Mouse (Mus musculus): Measurements from ENCODE around the gene Cacna1e. TPM values are rescaled to one million over a fixed set of nuclear protein-coding genes. Genes with fewer than 3 reads are reported as not detected.

Cacna1e gene
- polyA plus RNA-seq, 1 experiment from 2014 or later: 0.60 TPM

- no peak overlapping the region for H3K9ac ChIP-seq
- H3K4me3 ChIP-seq: no peak overlapping the region
- no peak overlapping the region for H3K27ac ChIP-seq
- H3K27me3 ChIP-seq: no peaks in the 10 kb centered on the region
- WGBS: 78% methylated on average over 10 of the region's 10 CpGs
- no peak overlapping the region for H3K4me2 ChIP-seq
- H3K4me1 ChIP-seq: no peaks in the 10 kb centered on the region; the same call in 1 of the 2 replicates
- H3K9me3 ChIP-seq: no peaks in the 10 kb centered on the region
- H3K36me3 ChIP-seq: no peaks in the 10 kb centered on the region
- ATAC-seq (ENCODE audit: insufficient number of reproducible peaks, low FRiP score, low TSS enrichment, low read depth): no peak
Measured at GRCm38 (mm10) chr1:154831269-154832167, 52.8 kb downstream of the Cacna1e start.

- H3K9ac ChIP-seq: no peak overlapping the region
- H3K4me1 ChIP-seq: no peaks in the 10 kb centered on the region; the same call in 1 of the 2 replicates
- ATAC-seq (ENCODE audit: insufficient number of reproducible peaks, low FRiP score, low TSS enrichment, low read depth): no peak
- no peak overlapping the region for H3K4me2 ChIP-seq
- WGBS: 82% methylated on average over 6 of the region's 6 CpGs
- H3K27me3 ChIP-seq: no peaks in the 10 kb centered on the region
- no peaks in the 10 kb centered on the region for H3K36me3 ChIP-seq
- no peak overlapping the region for H3K27ac ChIP-seq
- no peak overlapping the region for H3K4me3 ChIP-seq
- H3K9me3 ChIP-seq: no peaks in the 10 kb centered on the region
Measured at GRCm38 (mm10) chr1:154830051-154830450, 54.2 kb downstream of the Cacna1e start.

GRCm38 (mm10) chr1:154823098-154823497 is 61.2 kb downstream of the Cacna1e start:
- H3K4me3 ChIP-seq: no peak overlapping the region
- 66% methylated on average over 3 of the region's 3 CpGs for WGBS
- no peaks in the 10 kb centered on the region for H3K27me3 ChIP-seq
- ATAC-seq (ENCODE audit: insufficient number of reproducible peaks, low FRiP score, low TSS enrichment, low read depth): no peak
- no peak overlapping the region for H3K4me2 ChIP-seq
- no peak overlapping the region for H3K9ac ChIP-seq
- H3K9me3 ChIP-seq: no peaks in the 10 kb centered on the region
- H3K36me3 ChIP-seq: no peaks in the 10 kb centered on the region
- H3K27ac ChIP-seq: no peak overlapping the region
- H3K4me1 ChIP-seq: no peaks in the 10 kb centered on the region

GRCm38 (mm10) chr1:154820422-154820821 is 63.9 kb downstream of the Cacna1e start:
- Histone ChIP-seq H3K4me1 (no peaks in the 10 kb centered on the region), H3K27me3 (no peaks in the 10 kb centered on the region), H3K9ac (no peak overlapping the region), H3K4me3 (no peak overlapping the region), H3K36me3 (no peaks in the 10 kb centered on the region), H3K9me3 (no peaks in the 10 kb centered on the region), H3K4me2 (no peak overlapping the region), H3K27ac (no peak overlapping the region)
- ATAC-seq (ENCODE audit: insufficient number of reproducible peaks, low FRiP score, low TSS enrichment, low read depth): no peak
- WGBS: 88% methylated on average over 7 of the region's 7 CpGs

DNA sequence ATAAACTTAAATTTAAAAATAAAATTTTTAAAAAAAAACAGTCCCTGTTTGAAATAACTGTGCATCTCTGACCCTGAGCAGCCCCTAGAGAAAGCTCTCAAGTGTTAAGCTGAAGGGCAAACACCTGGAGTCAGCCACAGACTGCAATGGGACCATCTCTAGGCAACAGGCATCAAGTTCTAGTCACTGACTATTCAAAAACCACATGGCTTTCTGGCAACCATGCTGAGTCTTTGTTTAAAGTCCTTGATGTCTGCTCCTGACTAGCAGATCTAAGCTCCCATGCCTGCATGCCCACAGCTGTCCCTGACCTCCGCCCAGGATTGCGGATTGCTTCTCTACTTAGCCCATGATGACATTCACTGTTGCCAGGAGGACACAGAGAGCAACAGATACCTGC is 64.3 kb downstream of the Cacna1e start:
- Histone ChIP-seq H3K36me3 (no peaks in the 10 kb centered on the region), H3K4me3 (no peak overlapping the region), H3K4me2 (no peak overlapping the region), H3K27ac (no peak overlapping the region), H3K4me1 (no peaks in the 10 kb centered on the region), H3K9ac (no peak overlapping the region), H3K27me3 (no peaks in the 10 kb centered on the region), H3K9me3 (no peaks in the 10 kb centered on the region)
- whole genome bisulfite sequencing: 80% methylated on average over 2 of the region's 2 CpGs
- no peak for ATAC-seq (ENCODE audit: insufficient number of reproducible peaks, low FRiP score, low TSS enrichment, low read depth)

DNA sequence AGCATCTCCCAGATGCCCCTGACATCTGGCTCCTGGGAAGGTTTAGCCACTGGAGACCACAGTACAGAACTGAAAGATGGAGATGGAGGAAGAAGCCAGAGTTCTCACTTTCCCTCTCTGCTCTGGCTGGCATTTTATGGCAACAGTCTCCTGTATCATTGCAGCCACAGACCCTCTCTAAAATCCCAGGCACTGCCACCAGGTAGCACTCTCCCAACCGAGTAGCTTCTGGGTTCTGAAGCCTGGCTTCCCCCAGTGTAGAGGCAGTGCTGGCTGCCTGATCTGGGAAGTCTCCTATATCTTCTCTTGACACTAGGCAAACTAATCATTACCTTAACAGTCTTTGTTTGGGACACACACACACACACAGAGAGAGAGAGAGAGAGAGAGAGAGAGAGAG is 65.6 kb downstream of the Cacna1e start:
- Histone ChIP-seq H3K27me3 (no peaks in the 10 kb centered on the region), H3K4me3 (no peak overlapping the region), H3K9me3 (no peaks in the 10 kb centered on the region), H3K9ac (no peak overlapping the region), H3K27ac (no peak overlapping the region), H3K36me3 (no peaks in the 10 kb centered on the region), H3K4me1 (no peaks in the 10 kb centered on the region), H3K4me2 (no peak overlapping the region)
- WGBS: 29% methylated on average over 1 of the region's 1 CpGs
- ATAC-seq (ENCODE audit: insufficient number of reproducible peaks, low FRiP score, low TSS enrichment, low read depth): no peak

DNA sequence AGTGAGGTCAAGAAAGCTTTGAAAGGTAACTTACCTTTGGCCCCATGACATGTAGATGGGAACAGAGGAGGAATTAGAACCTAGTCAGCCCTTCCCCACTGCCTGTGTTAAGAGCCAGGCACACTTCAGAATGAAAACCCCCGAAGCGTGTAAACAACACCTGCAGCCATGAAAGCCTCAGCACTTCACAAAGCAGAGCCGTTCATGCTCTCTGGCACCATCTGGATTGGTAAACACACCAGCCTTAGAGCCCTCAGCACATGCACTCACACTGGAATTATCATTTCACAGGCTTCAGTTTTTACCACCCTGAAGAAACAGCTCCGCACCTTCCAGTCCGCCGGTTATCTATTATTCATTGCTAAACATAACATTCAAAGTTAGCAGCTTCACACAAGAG is 67.5 kb downstream of the Cacna1e start:
- 64% methylated on average over 6 of the region's 6 CpGs for WGBS
- no peak overlapping the region for H3K9ac ChIP-seq
- no peak for ATAC-seq (ENCODE audit: insufficient number of reproducible peaks, low FRiP score, low TSS enrichment, low read depth)

DNA sequence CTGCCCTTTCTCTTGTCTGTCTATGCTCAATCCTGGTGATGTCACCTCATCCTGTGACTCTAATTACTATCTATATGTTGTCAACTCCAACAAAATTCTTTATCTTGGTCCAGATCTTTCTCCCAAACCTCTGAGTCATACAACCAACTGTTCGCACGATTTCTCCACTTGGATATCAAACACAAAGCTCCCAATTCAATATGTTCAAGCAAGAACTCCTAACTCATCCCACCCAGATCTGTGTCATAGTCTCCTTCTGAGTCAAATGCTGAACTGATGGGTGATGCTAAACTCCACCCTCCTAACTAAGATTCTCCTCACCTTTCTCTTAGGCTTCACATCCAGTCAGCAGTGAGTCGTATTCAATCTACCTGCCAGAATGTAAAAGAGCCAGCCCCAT is 68.0 kb downstream of the Cacna1e start:
- H3K4me3 ChIP-seq: no peak overlapping the region
- H3K4me1 ChIP-seq: no peaks in the 10 kb centered on the region
- H3K27ac ChIP-seq: no peak overlapping the region
- no peaks in the 10 kb centered on the region for H3K27me3 ChIP-seq
- no peaks in the 10 kb centered on the region for H3K36me3 ChIP-seq
- no peak overlapping the region for H3K4me2 ChIP-seq
- no peaks in the 10 kb centered on the region for H3K9me3 ChIP-seq
- 88% methylated on average over 3 of the region's 3 CpGs for WGBS
- H3K9ac ChIP-seq: no peak overlapping the region
- ATAC-seq (ENCODE audit: insufficient number of reproducible peaks, low FRiP score, low TSS enrichment, low read depth): no peak

More for the DNA sequence above, 67.5 kb downstream of the Cacna1e start:
- H3K27ac ChIP-seq: no peak overlapping the region
- no peaks in the 10 kb centered on the region for H3K27me3 ChIP-seq
- H3K9me3 ChIP-seq: no peaks in the 10 kb centered on the region
- no peak overlapping the region for H3K4me2 ChIP-seq
- H3K4me1 ChIP-seq: no peaks in the 10 kb centered on the region
- no peak overlapping the region for H3K4me3 ChIP-seq
- H3K36me3 ChIP-seq: no peaks in the 10 kb centered on the region

- no peaks in the 10 kb centered on the region for H3K36me3 ChIP-seq
- no peaks in the 10 kb centered on the region for H3K27me3 ChIP-seq
- no peak overlapping the region for H3K4me2 ChIP-seq
- WGBS: 76% methylated on average over 1 of the region's 1 CpGs
- no peak for ATAC-seq (ENCODE audit: insufficient number of reproducible peaks, low FRiP score, low TSS enrichment, low read depth)
- H3K4me1 ChIP-seq: peaks cover 5% of the 10 kb centered on the region; the same call in 1 of the 2 replicates
- H3K4me3 ChIP-seq: no peak overlapping the region
- H3K27ac ChIP-seq: no peak overlapping the region
- no peaks in the 10 kb centered on the region for H3K9me3 ChIP-seq
- H3K9ac ChIP-seq: no peak overlapping the region
Measured at GRCm38 (mm10) chr1:154805742-154806141, 78.6 kb downstream of the Cacna1e start.

GRCm38 (mm10) chr1:154805038-154805437 is 79.3 kb downstream of the Cacna1e start:
- H3K4me2 ChIP-seq: no peak overlapping the region
- ATAC-seq (ENCODE audit: insufficient number of reproducible peaks, low FRiP score, low TSS enrichment, low read depth): no peak
- no peaks in the 10 kb centered on the region for H3K9me3 ChIP-seq
- peaks cover 5% of the 10 kb centered on the region; the same call in 1 of the 2 replicates for H3K4me1 ChIP-seq
- 91% methylated on average over 3 of the region's 3 CpGs for WGBS
- no peak overlapping the region for H3K27ac ChIP-seq
- H3K9ac ChIP-seq: no peak overlapping the region
- no peaks in the 10 kb centered on the region for H3K36me3 ChIP-seq
- no peak overlapping the region for H3K4me3 ChIP-seq
- H3K27me3 ChIP-seq: no peaks in the 10 kb centered on the region

GRCm38 (mm10) chr1:154802301-154802904 is 81.9 kb downstream of the Cacna1e start:
- WGBS: 49% methylated on average over 5 of the region's 5 CpGs

GRCm38 (mm10) chr1:154799257-154799656 is 85.0 kb downstream of the Cacna1e start:
- Histone ChIP-seq H3K36me3 (no peaks in the 10 kb centered on the region), H3K9ac (no peak overlapping the region), H3K4me2 (no peak overlapping the region), H3K27me3 (no peaks in the 10 kb centered on the region), H3K9me3 (no peaks in the 10 kb centered on the region), H3K27ac (no peak overlapping the region), H3K4me3 (no peak overlapping the region), H3K4me1 (peaks cover 5% of the 10 kb centered on the region; the same call in 1 of the 2 replicates)
- 71% methylated on average over 31 of the region's 31 CpGs for WGBS
- no peak for ATAC-seq (ENCODE audit: insufficient number of reproducible peaks, low FRiP score, low TSS enrichment, low read depth)

More at GRCm38 (mm10) chr1:154802301-154802904, 81.9 kb downstream of the Cacna1e start:
- H3K9me3 ChIP-seq: no peaks in the 10 kb centered on the region
- no peak overlapping the region for H3K27ac ChIP-seq
- H3K4me1 ChIP-seq: peaks cover 5% of the 10 kb centered on the region; the same call in 1 of the 2 replicates
- no peak overlapping the region for H3K4me2 ChIP-seq
- H3K4me3 ChIP-seq: no peak overlapping the region
- H3K9ac ChIP-seq: no peak overlapping the region
- no peak for ATAC-seq (ENCODE audit: insufficient number of reproducible peaks, low FRiP score, low TSS enrichment, low read depth)
- H3K27me3 ChIP-seq: no peaks in the 10 kb centered on the region
- no peaks in the 10 kb centered on the region for H3K36me3 ChIP-seq

Data from limb, embryonic 15.5 days (tissue).